16 mouse cellular contexts compared by ENCODE assay signal in genomic region chr1:179917036-179917435, GRCm38 (mm10). TPM values are rescaled to one million over a fixed set of nuclear protein-coding genes. Genes with fewer than 3 reads are reported as not detected.
DNase-seq lines count a peak whose midpoint lies in the region; TF ChIP-seq lines count a peak whose summit lies in the region.
"Had no signal": no experiment of that assay in that cellular context is flagged by ENCODE, and none has a peak within 500 bp of the region (broad histone marks: within the 10 kb centered on the region; RNA-seq: fewer than 3 reads in every experiment).

No protein-coding gene starts in this region.

- no peak for TF ChIP-seq CTCF in E14TG2a.4 (conservative IDR thresholded peaks at IDR 0.05; ENCODE audit: low read length)

- H3K4me1 ChIP-seq in E14TG2a.4 (replicated peaks; ENCODE audit: low read depth, low read length): peaks cover 20% of the 10 kb centered on the region
- H3K4me1 ChIP-seq: embryonic facial prominence, embryonic 12.5 days had no signal

- peaks cover 9% of the 10 kb centered on the region for H3K27me3 ChIP-seq in E14TG2a.4 (ENCODE audit: insufficient read depth, low read length)
- H3K27me3 ChIP-seq: embryonic facial prominence, embryonic 12.5 days; forebrain, embryonic 12.5 days; heart, embryonic 13.5 days; hindbrain, embryonic 15.5 days had no signal

- peaks cover 40% of the 10 kb centered on the region for H3K9me3 ChIP-seq in E14TG2a.4 (ENCODE audit: low read length)
- H3K9me3 ChIP-seq: embryonic facial prominence, embryonic 12.5 days; forebrain, embryonic 12.5 days; G1E; heart, embryonic 13.5 days; hindbrain, embryonic 15.5 days had no signal

- H3K36me3 ChIP-seq in E14TG2a.4 (ENCODE audit: insufficient read depth, low read length): no peaks in the 10 kb centered on the region
- H3K36me3 ChIP-seq: embryonic facial prominence, embryonic 12.5 days; forebrain, embryonic 12.5 days; G1E; heart, embryonic 13.5 days; hindbrain, embryonic 15.5 days had no signal

- peak; percentile 2 to 7 for DNase-seq in gastrocnemius, postnatal 4 days (ENCODE audit: low spot score in 2 of 2)
- no peak for DNase-seq in gastrocnemius, postnatal 10 days
- DNase-seq in layer of hippocampus, adult 11-12 months (ENCODE audit: low spot score): peak; percentile 0
- DNase-seq in layer of hippocampus, adult 18-20 months (ENCODE audit: low spot score in 2 of 2): no peak
- DNase-seq in R1 (ENCODE audit: low read depth, low spot score): peak; percentile 61
- DNase-seq in cerebellum, postnatal 25 days: no peak
- DNase-seq: adrenal gland, adult 2 months; adrenal gland, postnatal 25 days; gastrocnemius, postnatal 25 days; heart, postnatal 36 days had no signal

- peak overlapping the region; percentile 57; the same call in 1 of the 2 replicates for H3K4me3 ChIP-seq in E14TG2a.4 (replicated peaks; ENCODE audit: low read length)
- H3K4me3 ChIP-seq: embryonic facial prominence, embryonic 12.5 days; forebrain, embryonic 12.5 days; heart, embryonic 13.5 days; hindbrain, embryonic 15.5 days had no signal

RNA-seq across cellular contexts. Expression of gene Cdc42bpa, which starts 43.2 kb away (rescaled TPM):
- 10 to 100 TPM; 54.1 to 61.6 TPM for total RNA-seq in gastrocnemius, postnatal 4 days (2021)
- 10 to 100 TPM; 34.9 to 43.3 TPM for total RNA-seq in gastrocnemius, postnatal 10 days (2021)
- total RNA-seq in layer of hippocampus, adult 18-20 months (2021): 100 to 1,000 TPM; 226 to 244 TPM

Comparison
In these comparisons a context has a peak if more than half of its experiments do, and no peak if none do; other contexts are left out.
1. DNase-seq: peak in gastrocnemius, postnatal 4 days (2 of 2), layer of hippocampus, adult 11-12 months (single experiment) and R1 (single experiment); none in gastrocnemius, postnatal 10 days (single experiment), layer of hippocampus, adult 18-20 months (0 of 2) and cerebellum, postnatal 25 days (0 of 2).